Mouse (Mus musculus) brain, embryonic 14.5 days (tissue): ENCODE results near the gene Cdv3.

Experiments used
- CTCF ChIP-seq: fragments of 200-500 bp; IDR thresholded peaks from 2 replicates; pipeline ENCODE4 v1.5.1; 2012; ENCODE audit warnings: inconsistent platforms, mild to moderate bottlenecking, moderate library complexity, borderline replicate concordance; ENCODE audit not compliant: insufficient read depth, insufficient read length; ENCODE audit errors: extremely low read depth
- POLR2A ChIP-seq: fragments of 200-500 bp; IDR thresholded peaks from 2 replicates; pipeline ENCODE4 v1.6.1; 2012; ENCODE audit warnings: mild to moderate bottlenecking, inconsistent platforms, borderline replicate concordance; ENCODE audit not compliant: poor library complexity, insufficient read depth, insufficient read length, severe bottlenecking; ENCODE audit errors: extremely low read depth

GRCm38 (mm10) chr9:103379199-103379598 lies 13.6 kb upstream of the Cdv3 start:
- TF ChIP-seq CTCF (no peak), POLR2A (no peak)
